Mouse (Mus musculus): ENCODE results near the gene H2-K1.

GRCm38 (mm10) chr17:33951021-33951946 lies 48.9 kb downstream of the H2-K1 start, which contains the start of gene B3galt4:
- TF ChIP-seq CHD2 (IDR thresholded peaks at IDR 0.05; ENCODE audit: low read depth, low read length) (peak; percentile 16; the same call in 1 of the 2 replicates), MAFK (IDR thresholded peaks at IDR 0.05; ENCODE audit: insufficient read depth, low read depth, low read length) (no peak), ZNF384 (IDR thresholded peaks at IDR 0.05; ENCODE audit: low read depth, low read length) (no peak), HCFC1 (IDR thresholded peaks at IDR 0.05; ENCODE audit: borderline replicate concordance, insufficient read depth, low read length) (peak; percentile 56; the same call in 1 of the 2 replicates), ZC3H11A (IDR thresholded peaks at IDR 0.05; ENCODE audit: borderline replicate concordance, low read depth, low read length) (no peak)

All from ES-E14 (cell line).